Mouse (Mus musculus) cerebellum, adult 18-20 months (tissue): ENCODE measurements around the gene Spata21.

ENCODE experiments used
- DNase-seq, 2 experiments: peaks; one replicate each; pipeline ENCODE4 v3.0.0; 2021

Spata21 gene

GRCm38 (mm10) chr4:141088033-141088432 lies at the start of gene Spata21:
Gene Spata21, plus strand, starts transcription at chr4:141088333.
- DNase-seq = no peak

- DNase-seq = no peak
These were observed 47.0 kb upstream of the Spata21 start for GRCm38 (mm10) chr4:141041117-141041516.

GRCm38 (mm10) chr4:141044816-141045215 lies 43.3 kb upstream of the Spata21 start:
- DNase-seq = peak; percentile 54 to 63

GRCm38 (mm10) chr4:141048810-141049475 lies 39.2 kb upstream of the Spata21 start:
- no peak for DNase-seq

- DNase-seq = no peak
These were observed 38.7 kb upstream of the Spata21 start for GRCm38 (mm10) chr4:141049476-141049835.

- no peak for DNase-seq
These were observed 35.7 kb upstream of the Spata21 start for GRCm38 (mm10) chr4:141052442-141052841.

- DNase-seq = no peak
These were observed 35.0 kb upstream of the Spata21 start for GRCm38 (mm10) chr4:141053138-141053537.

GRCm38 (mm10) chr4:141053568-141054161 lies 34.5 kb upstream of the Spata21 start:
- DNase-seq = peak; percentile 74 to 80

GRCm38 (mm10) chr4:141056970-141057369 lies 31.2 kb upstream of the Spata21 start:
- no peak for DNase-seq

- DNase-seq = no peak
These were observed 29.3 kb upstream of the Spata21 start for GRCm38 (mm10) chr4:141058835-141059234.

- DNase-seq = no peak
These were observed 28.3 kb upstream of the Spata21 start for GRCm38 (mm10) chr4:141059616-141060425.

- peak; percentile 99 for DNase-seq
These were observed 27.5 kb upstream of the Spata21 start, which contains the start of gene Crocc for GRCm38 (mm10) chr4:141060426-141061301. Gene Crocc, minus strand, starts transcription at chr4:141060550.

GRCm38 (mm10) chr4:141064104-141064659 lies 24.0 kb upstream of the Spata21 start:
- DNase-seq = no peak

- peak; percentile 85 for DNase-seq
These were observed 23.0 kb upstream of the Spata21 start for GRCm38 (mm10) chr4:141065123-141065522.

- DNase-seq = peak; percentile 72 to 77
These were observed 21.2 kb upstream of the Spata21 start for GRCm38 (mm10) chr4:141066709-141067515.

- DNase-seq = peak in 1 of 2 experiments; percentile 41
These were observed 20.6 kb upstream of the Spata21 start for GRCm38 (mm10) chr4:141067516-141068046.

GRCm38 (mm10) chr4:141068655-141069054 lies 19.5 kb upstream of the Spata21 start:
- DNase-seq = peak in 1 of 2 experiments; percentile 12

GRCm38 (mm10) chr4:141069731-141070130 lies 18.4 kb upstream of the Spata21 start:
- DNase-seq = peak; percentile 67 to 74

GRCm38 (mm10) chr4:141072502-141072901 lies 15.6 kb upstream of the Spata21 start:
- DNase-seq = no peak

- DNase-seq = peak; percentile 59 to 60
These were observed 14.5 kb upstream of the Spata21 start for GRCm38 (mm10) chr4:141073661-141074060.

GRCm38 (mm10) chr4:141074109-141074508 lies 14.0 kb upstream of the Spata21 start:
- peak in 1 of 2 experiments; percentile 3 for DNase-seq
